In the genomic region with DNA sequence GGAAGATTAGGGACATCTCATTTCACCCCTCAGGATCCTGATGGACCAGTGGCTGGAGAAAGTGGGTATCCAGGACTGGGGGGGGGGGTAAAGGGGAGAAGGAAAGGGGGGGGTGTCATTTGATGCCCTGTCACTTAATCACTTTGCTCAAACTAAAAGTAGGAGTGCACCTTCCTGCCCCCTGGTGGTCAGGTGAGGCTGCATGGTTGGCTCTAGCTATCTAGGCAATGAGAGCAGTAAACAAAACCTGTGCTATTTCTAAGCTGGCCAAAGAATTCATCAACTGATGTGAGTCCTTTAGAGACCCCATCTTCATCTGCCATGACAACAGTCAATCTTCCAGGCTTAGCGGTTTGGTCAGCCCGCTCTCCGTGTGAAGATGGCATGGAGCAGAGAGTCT, we compare ENCODE assay signal across 8 mouse cellular contexts. TPM values are rescaled to one million over a fixed set of nuclear protein-coding genes. Genes with fewer than 3 reads are reported as not detected.
DNase-seq lines count a peak whose midpoint lies in the region; ATAC-seq lines count a peak whose summit lies in the region.

No protein-coding gene starts in this region.

- no peak overlapping the region for H3K9ac ChIP-seq in liver, embryonic 12.5 days
- H3K9ac ChIP-seq in midbrain, embryonic 11.5 days (ENCODE audit: low read length), result no peak overlapping the region

- H3K4me3 ChIP-seq in liver, embryonic 12.5 days, result no peak overlapping the region
- H3K4me3 ChIP-seq in midbrain, embryonic 11.5 days (ENCODE audit: low read depth, low read length), result no peak overlapping the region

- H3K4me1 ChIP-seq in liver, embryonic 12.5 days, result no peaks in the 10 kb centered on the region
- H3K4me1 ChIP-seq in midbrain, embryonic 11.5 days (ENCODE audit: control insufficient read depth, insufficient read depth, low read length), result no peaks in the 10 kb centered on the region

- no peak for ATAC-seq in liver, embryonic 12.5 days
- peak; percentile 75 for ATAC-seq in erythroblast, adult 5-6 weeks (replicated peaks; ENCODE audit: low FRiP score, poor library complexity, severe bottlenecking)
- ATAC-seq in midbrain, embryonic 11.5 days (ENCODE audit: low FRiP score), result no peak

- H3K27ac ChIP-seq in liver, embryonic 12.5 days, result no peak overlapping the region
- H3K27ac ChIP-seq in midbrain, embryonic 11.5 days (ENCODE audit: low read depth, low read length), result no peak overlapping the region

- H3K27me3 ChIP-seq in liver, embryonic 12.5 days (replicated peaks), result peaks cover 90% of the 10 kb centered on the region
- peaks cover 17% of the 10 kb centered on the region for H3K27me3 ChIP-seq in midbrain, embryonic 11.5 days (ENCODE audit: control insufficient read depth, insufficient read depth, low read length)

- H3K4me2 ChIP-seq in liver, embryonic 12.5 days, result no peak overlapping the region
- H3K4me2 ChIP-seq in midbrain, embryonic 11.5 days, result no peak overlapping the region

- no peaks in the 10 kb centered on the region for H3K9me3 ChIP-seq in liver, embryonic 12.5 days (replicated peaks)
- no peaks in the 10 kb centered on the region for H3K9me3 ChIP-seq in midbrain, embryonic 11.5 days (ENCODE audit: control insufficient read depth, low read length)

- H3K36me3 ChIP-seq in liver, embryonic 12.5 days, result no peaks in the 10 kb centered on the region
- H3K36me3 ChIP-seq in midbrain, embryonic 11.5 days (ENCODE audit: control insufficient read depth, insufficient read depth, low read length), result no peaks in the 10 kb centered on the region

- 52% methylated on average over 3 of the region's 3 CpGs for WGBS in liver, embryonic 12.5 days (ENCODE audit: insufficient replicate concordance)
- 56% methylated on average over 3 of the region's 3 CpGs for WGBS in midbrain, embryonic 11.5 days

- peak; percentile 75 for DNase-seq in liver
- DNase-seq in ZHBTc4 (ENCODE audit: low read depth, low spot score), result peak; percentile 53
- peak; percentile 47 to 78 for DNase-seq in spleen, postnatal 10 days (ENCODE audit: low spot score in 2 of 2)
- no peak for DNase-seq in frontal cortex, postnatal 25 days (ENCODE audit: low spot score in 2 of 2)
- no peak for DNase-seq in midbrain, embryonic 11.5 days (ENCODE audit: low spot score, missing footprints)
- DNase-seq in heart, adult 9 months (ENCODE audit: low spot score in 2 of 2), result no peak

RNA-seq across cellular contexts. Expression of a gene that starts 12.7 kb away (rescaled TPM):
- polyA plus RNA-seq in liver, embryonic 12.5 days (2016; fragmentation: Nextera tagmentation; extraction: Ambion mirVana), result 0.02 and 0.13 TPM in 2 replicates
- total RNA-seq in erythroblast, adult 5-6 weeks (2015; ENCODE audit: low replicate concordance), result 0.63 TPM in 1 of 2 replicates, not detected in the other
- total RNA-seq in erythroblast, adult 5-6 weeks (2017; ENCODE audit: low replicate concordance), result not detected in 2 replicates
- 1.3 and 1.7 TPM in 2 replicates for polyA plus RNA-seq in midbrain, embryonic 11.5 days (2014; fragmentation: Nextera tagmentation; extraction: Ambion mirVana)

RNA-seq across cellular contexts. Expression of a gene that starts 46.3 kb away (rescaled TPM):
- 0.06 and 0.10 TPM in 2 replicates for polyA plus RNA-seq in liver, embryonic 12.5 days (2016; fragmentation: Nextera tagmentation; extraction: Ambion mirVana)
- total RNA-seq in erythroblast, adult 5-6 weeks (2015; ENCODE audit: low replicate concordance), result not detected in 2 replicates
- total RNA-seq in erythroblast, adult 5-6 weeks (2017; ENCODE audit: low replicate concordance), result not detected in 2 replicates
- polyA plus RNA-seq in midbrain, embryonic 11.5 days (2014; fragmentation: Nextera tagmentation; extraction: Ambion mirVana), result 2.0 and 2.3 TPM in 2 replicates

RNA-seq across cellular contexts. Expression of a gene that starts 48.6 kb away (rescaled TPM):
- polyA plus RNA-seq in liver, embryonic 12.5 days (2016; fragmentation: Nextera tagmentation; extraction: Ambion mirVana), result 4.9 and 5.0 TPM in 2 replicates
- 2.7 TPM in 1 of 2 replicates, not detected in the other for total RNA-seq in erythroblast, adult 5-6 weeks (2015; ENCODE audit: low replicate concordance)
- 0.94 and 5.2 TPM in 2 replicates for total RNA-seq in erythroblast, adult 5-6 weeks (2017; ENCODE audit: low replicate concordance)
- polyA plus RNA-seq in midbrain, embryonic 11.5 days (2014; fragmentation: Nextera tagmentation; extraction: Ambion mirVana), result 9.9 and 10.7 TPM in 2 replicates

Comparison
In these comparisons a context has a peak if more than half of its experiments do, and no peak if none do; other contexts are left out.
1. DNase-seq: peak in liver (single experiment), ZHBTc4 (single experiment) and spleen, postnatal 10 days (2 of 2); none in frontal cortex, postnatal 25 days (0 of 2), midbrain, embryonic 11.5 days (single experiment) and heart, adult 9 months (0 of 2).